Mouse (Mus musculus) megakaryocyte, adult 5-6 weeks (primary cell): ENCODE data around the gene Wdr91. TPM values are rescaled to one million over a fixed set of nuclear protein-coding genes. Genes with fewer than 3 reads are reported as not detected.
A peak's percentile ranks its signal among the peaks of the same experiment; 100 is the strongest.

Source experiments
- ATAC-seq: 2 replicates; pipeline ENCODE4 v1.8.0; 2016; ENCODE audit warnings: mild to moderate bottlenecking, inconsistent platforms; ENCODE audit not compliant: poor library complexity, severe bottlenecking
- total RNA-seq, 2 experiments: library from RNA; stranded (forward) in 1 of 2; stranded (reverse) in 1 of 2; fragments of 153-499, 151-499 nt in 1 of 2; fragments of 221-1000, 200-1000 nt in 1 of 2; gene quantifications; 2 replicates each; pipeline versions ENCODE4 v1.2.3 to v1.2.4; 2015 to 2017

The Wdr91 gene
- total RNA-seq, 2 experiments from 2014 or later: 4.2 to 27.5 TPM

DNA sequence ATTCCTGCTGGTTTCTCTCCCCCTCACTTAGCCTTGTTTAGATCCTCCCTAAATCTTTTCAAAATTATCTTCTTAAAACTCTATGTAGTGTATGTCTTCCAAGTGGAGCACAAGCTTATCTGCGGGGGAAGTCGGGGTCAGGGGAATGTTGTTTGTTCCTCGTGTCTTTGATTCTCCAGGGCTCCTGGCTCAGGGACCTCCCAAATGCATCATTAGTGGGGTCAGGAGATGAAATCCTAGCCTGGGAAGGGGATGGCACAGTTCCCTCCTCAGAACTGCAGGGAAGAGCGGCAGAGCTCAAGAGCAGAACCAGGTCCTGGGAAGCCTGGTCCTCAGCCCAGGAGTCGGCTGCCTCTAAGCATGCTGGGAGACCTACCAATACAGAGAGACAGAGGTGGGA is 45.5 kb downstream of the Wdr91 start:
- no peak for ATAC-seq

DNA sequence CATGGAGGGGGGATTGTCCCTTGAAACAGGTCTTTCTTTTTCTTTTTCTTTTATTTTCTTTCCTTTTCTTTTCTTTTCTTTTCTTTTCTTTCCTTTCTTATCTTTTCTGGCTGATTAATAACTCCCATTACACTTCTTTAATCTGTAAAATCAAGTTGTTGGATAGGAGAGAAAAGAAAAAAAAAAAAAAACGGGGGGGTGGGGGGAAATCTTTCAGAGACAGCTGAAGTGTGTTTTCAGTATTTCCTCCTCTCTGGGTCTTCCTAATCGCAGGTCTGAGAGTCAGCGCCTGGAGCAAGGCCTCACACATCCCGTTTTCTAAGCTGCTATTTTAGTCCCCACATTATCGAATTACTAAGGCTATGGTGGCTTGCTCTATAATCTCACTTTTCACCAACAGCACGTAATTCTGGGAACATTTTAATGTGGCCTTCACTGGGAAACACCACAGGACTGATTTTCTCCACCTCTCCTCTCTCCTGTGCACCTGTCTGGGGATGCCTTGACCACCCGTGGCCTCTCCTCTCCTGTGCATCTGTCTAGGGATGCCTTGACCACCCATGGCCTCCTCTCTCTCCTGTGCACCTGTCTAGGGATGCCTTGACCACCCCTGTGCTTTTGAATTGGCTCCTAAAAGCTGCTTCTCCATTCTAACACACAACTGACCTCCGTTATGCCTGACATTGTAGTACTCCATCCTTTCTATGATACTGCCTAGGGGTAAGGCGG is 46.7 kb downstream of the Wdr91 start:
- no peak for ATAC-seq

DNA sequence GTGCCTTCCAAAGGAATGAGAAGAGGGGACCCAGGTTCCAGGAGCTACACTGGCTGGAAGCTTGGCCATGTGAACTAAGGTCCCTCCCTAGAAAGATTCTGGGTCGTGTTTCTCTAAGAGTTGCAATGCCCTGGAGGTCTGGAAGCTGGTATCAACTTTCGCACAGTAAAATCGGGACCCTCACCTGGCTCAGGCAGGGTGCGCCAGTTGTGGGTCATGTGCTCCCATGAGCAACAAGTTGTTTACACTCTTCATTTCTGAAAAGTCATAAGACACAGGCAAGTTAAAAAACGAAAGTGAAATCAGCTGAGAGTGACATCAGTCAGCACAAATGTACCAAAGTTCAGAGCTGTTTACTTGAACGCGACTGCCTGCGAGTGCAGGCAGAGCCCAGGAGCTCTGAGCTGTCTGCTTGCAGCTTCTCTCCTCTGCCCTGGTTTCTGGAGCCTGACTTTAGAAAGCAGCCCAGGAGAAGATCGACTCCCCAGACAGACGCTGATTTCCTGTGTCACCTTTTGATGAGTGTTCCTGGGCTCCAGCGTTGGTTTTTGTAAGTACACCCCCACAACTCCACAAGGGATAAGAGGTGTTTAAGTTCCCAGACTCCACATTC is 47.8 kb downstream of the Wdr91 start, which contains the start of gene Tmem140:
Tmem140 (plus strand) TSS at position 356 of the 613 bp plus-strand sequence.
- ATAC-seq: peak; percentile 68

DNA sequence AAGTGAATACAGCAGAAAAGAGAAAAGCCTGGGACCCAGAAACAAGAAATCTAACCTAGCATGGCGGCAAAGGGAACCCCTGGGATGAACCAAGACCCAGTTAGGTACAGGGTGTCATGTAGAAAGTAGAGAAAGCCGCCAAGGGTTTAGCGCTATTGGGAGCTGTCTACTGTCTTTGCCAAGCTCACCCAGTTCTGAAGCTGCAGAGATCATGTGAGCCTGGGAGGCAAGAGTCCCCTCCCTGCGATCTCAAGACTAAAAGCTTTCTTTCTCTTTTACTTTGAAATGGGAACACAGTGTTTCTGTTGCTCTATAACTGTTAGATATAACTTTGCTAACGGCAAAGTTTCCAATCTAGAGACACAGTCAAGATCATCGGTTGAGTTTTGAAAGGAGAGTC is 48.3 kb downstream of the Wdr91 start:
- peak; percentile 51 for ATAC-seq

DNA sequence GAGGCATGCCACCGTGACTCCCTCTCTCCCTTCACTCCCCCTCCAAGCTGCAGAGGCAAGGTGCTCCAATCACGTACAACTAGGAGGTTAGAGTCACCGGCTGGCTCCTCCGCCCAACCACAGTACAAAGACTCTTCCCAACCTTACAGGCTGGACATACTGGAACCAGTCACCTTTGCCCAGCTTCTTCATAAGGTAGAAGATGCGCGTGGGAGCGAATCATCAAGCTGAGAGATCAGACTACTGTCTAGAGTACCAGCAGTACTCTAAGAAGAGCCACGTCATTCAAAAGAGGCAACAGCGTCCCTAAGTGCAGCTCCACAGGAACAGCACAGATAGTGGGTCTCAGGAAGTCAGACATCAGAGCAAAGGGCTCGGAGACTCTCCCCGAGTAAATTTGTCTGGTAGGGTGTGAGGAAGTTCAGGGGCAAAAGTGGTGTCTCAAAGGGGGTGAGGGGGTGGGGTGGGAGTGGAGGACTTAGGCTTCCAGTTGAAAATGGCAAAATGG is 49.1 kb downstream of the Wdr91 start:
- ATAC-seq: 0 out of 2 replicates have a peak, but pooled peaks have one; percentile 11

DNA sequence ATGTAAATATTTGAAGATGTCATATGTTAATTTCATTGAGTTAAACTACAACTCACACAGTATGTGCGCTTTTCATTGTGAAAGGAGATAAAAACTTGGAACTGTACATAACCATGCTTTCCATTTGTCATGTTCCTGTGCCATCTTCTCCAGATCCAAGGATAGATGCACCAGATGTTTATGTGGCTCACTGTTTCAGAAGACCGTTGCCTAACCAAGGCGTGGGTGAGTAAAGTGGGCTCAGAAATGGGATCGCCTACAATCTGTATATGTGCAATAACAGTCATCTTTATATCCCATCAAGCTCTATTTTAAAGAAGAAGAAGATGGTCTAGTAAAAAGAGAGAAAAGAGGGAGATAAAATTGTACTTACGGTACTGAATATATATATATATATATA is 78.3 kb downstream of the Wdr91 start:
- ATAC-seq: no peak

Other genes starting within 250 kb of the Wdr91 start
- 2.3 and 2.9 TPM in 2 replicates for gene Agbl3, start 130.4 kb downstream of the Wdr91 start, total RNA-seq (2015)
- 1.1 TPM in 2 replicates for gene Agbl3, start 130.4 kb downstream of the Wdr91 start, total RNA-seq (2017)
- gene Tmem140, start 47.7 kb downstream of the Wdr91 start, total RNA-seq (2015): 3.1 and 5.0 TPM in 2 replicates
- 2.8 and 6.1 TPM in 2 replicates for gene Tmem140, start 47.7 kb downstream of the Wdr91 start, total RNA-seq (2017)
- 7.5 and 8.1 TPM in 2 replicates for gene Cyren, start 32.8 kb downstream of the Wdr91 start, total RNA-seq (2015)
- 3.8 and 7.1 TPM in 2 replicates for gene Cyren, start 32.8 kb downstream of the Wdr91 start, total RNA-seq (2017)
- not detected in 2 replicates for gene Stra8, start 9.3 kb upstream of the Wdr91 start, total RNA-seq (2015)
- gene Stra8, start 9.3 kb upstream of the Wdr91 start, total RNA-seq (2017): not detected in 2 replicates
- gene Slc23a4, start 77.5 kb upstream of the Wdr91 start, total RNA-seq (2015): 0.36 TPM in 1 of 2 replicates, not detected in the other
- gene Slc23a4, start 77.5 kb upstream of the Wdr91 start, total RNA-seq (2017): 0.11 and 0.73 TPM in 2 replicates
- gene Cnot4, start 222.8 kb upstream of the Wdr91 start, total RNA-seq (2015): 48.7 and 49.1 TPM in 2 replicates
- 24.1 and 32.4 TPM in 2 replicates for gene Cnot4, start 222.8 kb upstream of the Wdr91 start, total RNA-seq (2017)